Mouse (Mus musculus): ENCODE measurements around the gene Fndc1.

DNA sequence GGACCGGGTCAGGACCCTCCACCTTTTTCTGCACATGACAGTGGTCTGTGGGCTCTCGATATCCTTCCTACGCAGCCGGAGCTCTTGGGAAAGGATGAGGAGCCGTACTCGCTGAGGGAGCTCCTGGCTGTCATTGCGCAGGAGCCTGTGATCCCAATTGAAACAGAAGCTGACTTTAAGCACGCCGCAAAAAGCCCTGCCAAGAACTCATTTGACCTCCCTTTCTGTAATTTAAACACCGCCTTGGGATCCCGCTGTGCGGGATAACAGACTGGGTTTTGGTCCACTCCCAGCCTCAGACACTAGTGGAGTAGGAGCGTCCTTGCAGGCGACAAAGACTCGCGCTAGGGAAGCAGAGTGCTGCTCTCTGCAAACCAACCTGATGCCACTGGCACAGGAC is 484 bp upstream of the Fndc1 start:
- no peak for TF ChIP-seq EP300 (IDR thresholded peaks at IDR 0.05; ENCODE audit: low read length)
- no peak for TF ChIP-seq BHLHE40 (IDR thresholded peaks at IDR 0.05; ENCODE audit: low read depth, low read length)
- no peak for TF ChIP-seq CTCF (conservative IDR thresholded peaks at IDR 0.05 in 1 of 2, IDR thresholded peaks at IDR 0.05 in 1 of 2; ENCODE audit: low read depth in 2 of 2, low read length in 2 of 2)
- no peak for TF ChIP-seq POLR2A (IDR thresholded peaks at IDR 0.05; ENCODE audit: low read depth, low read length)
- TF ChIP-seq MEF2A (IDR thresholded peaks at IDR 0.05; ENCODE audit: borderline replicate concordance, low read depth, low read length) = no peak
- no peak for TF ChIP-seq TCF12 (IDR thresholded peaks at IDR 0.05; ENCODE audit: low read depth, low read length)
- TF ChIP-seq TBP (conservative IDR thresholded peaks at IDR 0.05; ENCODE audit: low read depth, low read length) = no peak
- TF ChIP-seq NELFE (IDR thresholded peaks at IDR 0.05; ENCODE audit: low read depth, low read length) = no peak
- no peak for TF ChIP-seq MAZ (IDR thresholded peaks at IDR 0.05; ENCODE audit: low read depth, low read length)
- no peak for TF ChIP-seq NRF1 (IDR thresholded peaks at IDR 0.05; ENCODE audit: low read depth, low read length)
- TF ChIP-seq UBTF (IDR thresholded peaks at IDR 0.05; ENCODE audit: low read depth, low read length) = no peak
- TF ChIP-seq USF2 (conservative IDR thresholded peaks at IDR 0.05; ENCODE audit: low read depth, low read length) = no peak
- TF ChIP-seq RCOR1 (conservative IDR thresholded peaks at IDR 0.05; ENCODE audit: low read depth, low read length) = no peak
- TF ChIP-seq E2F4 (IDR thresholded peaks at IDR 0.05; ENCODE audit: insufficient replicate concordance, low read depth, low read length) = no peak
